Mouse (Mus musculus) heart, adult 2 months (tissue): ENCODE measurements around the gene Klhl40. TPM values are rescaled to one million over a fixed set of nuclear protein-coding genes. Genes with fewer than 3 reads are reported as not detected.

ENCODE experiments used
- DNase-seq, 2 experiments: peaks; one replicate each; pipeline ENCODE4 v3.0.0; 2021
- H3K27ac ChIP-seq: fragments of 200-600 bp; 2 replicates; pipeline ENCODE4 v1.8.1; 2022
- H3K27me3 ChIP-seq: fragments of 200-500 bp; 2 replicates; pipeline ENCODE4 v1.6.1; 2012; ENCODE audit warnings: mild to moderate bottlenecking, low read length, inconsistent platforms, mixed read lengths; ENCODE audit not compliant: control insufficient read depth, insufficient read depth
- H3K36me3 ChIP-seq: fragments of 200-500 bp; 2 replicates; pipeline ENCODE4 v1.6.1; 2012; ENCODE audit warnings: low read length, inconsistent platforms; ENCODE audit not compliant: control insufficient read depth, insufficient read depth
- H3K4me1 ChIP-seq: fragments of 200-500 bp; 2 replicates; pipeline ENCODE4 v1.6.1; 2011; ENCODE audit warnings: low read length; ENCODE audit not compliant: control insufficient read depth, insufficient read depth
- H3K4me3 ChIP-seq: fragments of 200-600 bp; 2 replicates; pipeline ENCODE4 v1.8.1; 2022
- H3K79me2 ChIP-seq: fragments of 200-500 bp; replicated peaks from 2 replicates; pipeline ENCODE4 v1.6.1; 2012; ENCODE audit warnings: mild to moderate bottlenecking, inconsistent platforms, low read length, moderate library complexity, mixed read lengths; ENCODE audit not compliant: control insufficient read depth, insufficient read depth
- H3K9ac ChIP-seq: fragments of 200-500 bp; 2 replicates; pipeline ENCODE4 v1.6.1; 2012; ENCODE audit warnings: low read depth, mild to moderate bottlenecking, control low read depth, inconsistent platforms, low read length, mixed read lengths
- CTCF ChIP-seq: fragments of 200-600 bp; IDR thresholded peaks from 2 replicates; pipeline ENCODE4 v1.8.1; 2022; ENCODE audit warnings: antibody characterized with exemption, mild to moderate bottlenecking, moderate library complexity
- EP300 ChIP-seq: fragments of 200-500 bp; IDR thresholded peaks from 2 replicates; pipeline ENCODE4 v1.6.1; 2011; ENCODE audit warnings: low read depth, low read length, control low read depth; ENCODE audit not compliant: insufficient read depth
- POLR2A ChIP-seq: fragments of 200-500 bp; IDR thresholded peaks from 2 replicates; pipeline ENCODE4 v1.6.1; 2011; ENCODE audit warnings: mild to moderate bottlenecking, low read depth, low read length, control low read depth; ENCODE audit not compliant: insufficient read depth
- WGBS: fragments of 180-500 bp; shearing (Covaris S2); methylation state at CpG from one replicate; pipeline ENCODE4 v1.1.7; 2018; 5-methylcytosine and 5-hydroxymethylcytosine counted together
- intact Hi-C: fragments of 180-260 bp; cut with DNase I; formaldehyde crosslinking; loops from one replicate; pipeline ENCODE4 v1.15.1; 2025
- polyA plus RNA-seq: library from polyadenylated mRNA; depleted of rRNA; stranded (reverse); fragments of >200 nt; gene quantifications from 2 replicates; pipeline ENCODE4 v1.2.3, GENCODE M21; 2012
- total RNA-seq, 2 experiments: library from RNA; stranded (reverse); gene quantifications; 2 replicates each; pipeline ENCODE4 v1.2.3; 2021

Klhl40 gene
- total and polyA plus RNA-seq, 3 experiments, result 12.3 to 17.4 (median 13.1) TPM

GRCm38 (mm10) chr9:121760271-121761090, 16.9 kb upstream of the Klhl40 start:
- Histone ChIP-seq H3K27me3 (no peaks in the 10 kb centered on the region), H3K4me3 (peak overlapping the region; percentile 93), H3K27ac (peak overlapping the region; percentile 90), H3K4me1 (peaks cover 4% of the 10 kb centered on the region), H3K36me3 (no peaks in the 10 kb centered on the region), H3K9ac (peak overlapping the region; percentile 79), H3K79me2 (no peaks in the 10 kb centered on the region)
- intact Hi-C loops, result no loop called here
- DNase-seq, result peak; percentile 74 to 79
- 2% methylated on average over 43 of the region's 43 CpGs for WGBS
- TF ChIP-seq POLR2A (no peak), CTCF (no peak), EP300 (no peak)

- H3K9ac ChIP-seq, result no peak overlapping the region
- H3K36me3 ChIP-seq, result no peaks in the 10 kb centered on the region
- no peaks in the 10 kb centered on the region for H3K27me3 ChIP-seq
- H3K4me3 ChIP-seq, result no peak overlapping the region; the same call in 1 of the 2 replicates
- H3K79me2 ChIP-seq, result no peaks in the 10 kb centered on the region
- H3K27ac ChIP-seq, result peak overlapping the region; percentile 90; the same call in 1 of the 2 replicates
- 56% methylated on average over 10 of the region's 10 CpGs for WGBS
- intact Hi-C loops, result no loop called here
- no peak for TF ChIP-seq EP300
- TF ChIP-seq POLR2A, result no peak
- TF ChIP-seq CTCF, result no peak
- H3K4me1 ChIP-seq, result peaks cover 4% of the 10 kb centered on the region
- peak in 1 of 2 experiments; percentile 40 for DNase-seq
These were observed 16.2 kb upstream of the Klhl40 start for GRCm38 (mm10) chr9:121761091-121761665.

- Histone ChIP-seq H3K4me1 (peaks cover 4% of the 10 kb centered on the region), H3K79me2 (no peaks in the 10 kb centered on the region), H3K27ac (no peak overlapping the region), H3K9ac (no peak overlapping the region), H3K27me3 (no peaks in the 10 kb centered on the region), H3K4me3 (no peak overlapping the region), H3K36me3 (no peaks in the 10 kb centered on the region)
- WGBS, result 77% methylated on average over 8 of the region's 8 CpGs
- intact Hi-C loops, result no loop called here
- TF ChIP-seq CTCF (no peak), POLR2A (no peak), EP300 (no peak)
- DNase-seq, result no peak
These were observed 15.6 kb upstream of the Klhl40 start for GRCm38 (mm10) chr9:121761787-121762186.

GRCm38 (mm10) chr9:121762248-121762647, 15.2 kb upstream of the Klhl40 start:
- no peaks in the 10 kb centered on the region for H3K27me3 ChIP-seq
- WGBS, result 88% methylated on average over 10 of the region's 10 CpGs
- no peak overlapping the region for H3K9ac ChIP-seq
- no peak for DNase-seq
- H3K4me1 ChIP-seq, result peaks cover 4% of the 10 kb centered on the region
- no peak overlapping the region for H3K27ac ChIP-seq
- no peaks in the 10 kb centered on the region for H3K36me3 ChIP-seq
- intact Hi-C loops, result no loop called here
- H3K4me3 ChIP-seq, result no peak overlapping the region
- H3K79me2 ChIP-seq, result no peaks in the 10 kb centered on the region
- TF ChIP-seq EP300 (no peak), CTCF (no peak), POLR2A (no peak)

- H3K36me3 ChIP-seq, result no peaks in the 10 kb centered on the region
- WGBS, result 84% methylated on average over 25 of the region's 25 CpGs
- peaks cover 3% of the 10 kb centered on the region for H3K4me1 ChIP-seq
- H3K79me2 ChIP-seq, result no peaks in the 10 kb centered on the region
- DNase-seq, result no peak
- intact Hi-C loops, result no loop called here
- H3K4me3 ChIP-seq, result no peak overlapping the region
- H3K9ac ChIP-seq, result no peak overlapping the region
- no peak overlapping the region for H3K27ac ChIP-seq
- no peaks in the 10 kb centered on the region for H3K27me3 ChIP-seq
- TF ChIP-seq CTCF (no peak), EP300 (no peak), POLR2A (no peak)
These were observed 14.6 kb upstream of the Klhl40 start for GRCm38 (mm10) chr9:121762761-121763160.

GRCm38 (mm10) chr9:121763716-121764115, 13.7 kb upstream of the Klhl40 start:
- WGBS, result 57% methylated on average over 19 of the region's 19 CpGs
- TF ChIP-seq EP300, result no peak
- no peak for TF ChIP-seq POLR2A
- no peak for TF ChIP-seq CTCF
- Histone ChIP-seq H3K27ac (no peak overlapping the region), H3K27me3 (no peaks in the 10 kb centered on the region), H3K4me3 (no peak overlapping the region), H3K36me3 (no peaks in the 10 kb centered on the region), H3K4me1 (peaks cover 3% of the 10 kb centered on the region), H3K9ac (no peak overlapping the region), H3K79me2 (no peaks in the 10 kb centered on the region)
- intact Hi-C loops, result no loop called here
- peak; percentile 63 to 72 for DNase-seq
